Mouse (Mus musculus) liver, embryonic 16.5 days (tissue): ENCODE results near the gene Cenpb. TPM values are rescaled to one million over a fixed set of nuclear protein-coding genes. Genes with fewer than 3 reads are reported as not detected.
A peak's percentile ranks its signal among the peaks of the same experiment; 100 is the strongest.
"Not testable (repeated sequence)": the region's sequence is repeated elsewhere in the genome, so short reads cannot be mapped to it uniquely, and the experiment has no call there.

Experiments used
- ATAC-seq: fragments of 200-750 bp; cut with Nextera tagmentation; 2 replicates; pipeline ENCODE4 v1.8.0; 2017; ENCODE audit warnings: low read depth, mild to moderate bottlenecking, moderate number of reproducible peaks, moderate library complexity
- H3K27ac ChIP-seq: fragments of 300-500 bp; sonication (generic); 2 replicates; pipeline ENCODE4 v1.5.1; 2014; ENCODE audit warnings: mild to moderate bottlenecking, low read length
- H3K27me3 ChIP-seq: fragments of 300-500 bp; sonication (generic); 2 replicates; pipeline ENCODE4 v1.6.1; 2014; ENCODE audit warnings: low read depth, low read length, mixed read lengths; ENCODE audit not compliant: control insufficient read depth, insufficient read depth
- H3K36me3 ChIP-seq: fragments of 300-500 bp; sonication (generic); 2 replicates; pipeline ENCODE4 v1.6.1; 2014; ENCODE audit warnings: mild to moderate bottlenecking; ENCODE audit not compliant: control insufficient read depth, insufficient read depth
- H3K4me1 ChIP-seq: fragments of 300-500 bp; sonication (generic); 2 replicates; pipeline ENCODE4 v1.6.1; 2014; ENCODE audit warnings: low read depth, low read length, mixed read lengths; ENCODE audit not compliant: control insufficient read depth
- H3K4me2 ChIP-seq: fragments of 300-500 bp; sonication (generic); 2 replicates; pipeline ENCODE4 v1.6.1; 2014; ENCODE audit warnings: low read depth, low read length, mixed read lengths
- H3K4me3 ChIP-seq: fragments of 300-500 bp; sonication (generic); 2 replicates; pipeline ENCODE4 v1.5.1; 2014; ENCODE audit warnings: low read depth, mild to moderate bottlenecking, low read length
- H3K9ac ChIP-seq: fragments of 300-500 bp; sonication (generic); 2 replicates; pipeline ENCODE4 v1.6.1; 2014; ENCODE audit warnings: low read depth, low read length
- H3K9me3 ChIP-seq: fragments of 300-500 bp; sonication (generic); replicated peaks from 2 replicates; pipeline ENCODE4 v1.6.1; 2016; ENCODE audit warnings: low read length; ENCODE audit not compliant: control insufficient read depth
- WGBS: fragments of 180-500 bp; shearing (Covaris S2); extraction: QIAGEN DNeasy Blood & Tissue Kit; methylation state at CpG from one replicate; pipeline ENCODE4 v1.1.7; 2014; ENCODE audit not compliant: insufficient replicate concordance; 5-methylcytosine and 5-hydroxymethylcytosine counted together
- polyA plus RNA-seq: library from polyadenylated mRNA; unstranded; fragments of >200 nt; fragmentation: Nextera tagmentation; extraction: Ambion mirVana; gene quantifications from 2 replicates; pipeline ENCODE4 v1.2.1, GENCODE M21; 2015

Cenpb gene
- 3.0 and 3.2 TPM in 2 replicates for polyA plus RNA-seq

DNA sequence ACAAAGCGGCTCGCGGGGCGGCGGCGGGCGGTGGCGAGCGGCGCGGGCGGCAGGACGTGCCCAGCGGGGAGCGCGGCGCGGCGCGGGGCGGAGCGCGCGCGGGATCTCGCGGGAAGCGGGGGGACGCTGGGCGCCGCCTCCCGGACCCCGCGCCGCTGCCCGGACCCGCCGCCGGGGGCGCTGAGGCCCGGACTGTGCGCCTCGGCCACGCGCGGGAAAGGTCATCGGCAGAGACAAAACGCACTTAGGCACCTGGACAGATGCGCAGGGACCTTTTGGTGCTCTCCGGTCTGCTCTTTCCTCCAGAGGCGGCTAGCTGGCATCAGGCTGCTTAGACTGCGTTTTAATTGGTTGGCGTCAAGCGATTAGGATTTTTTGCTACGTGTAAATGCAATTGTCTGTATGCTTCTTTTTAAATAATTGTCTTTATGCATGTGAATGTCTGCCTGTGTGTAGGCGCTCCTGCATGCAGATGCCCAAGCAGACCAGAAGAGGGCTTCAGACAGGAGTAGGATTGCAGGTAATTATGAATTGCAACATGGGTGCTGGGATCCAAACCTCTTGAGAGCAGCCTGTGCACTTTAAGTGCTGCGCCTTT, at the start of gene Cenpb:
Cenpb (minus strand) TSS at position 78 of the 598 bp plus-strand sequence.
- ATAC-seq = peak; percentile 86
- H3K36me3 ChIP-seq = peaks cover 3% of the 10 kb centered on the region
- no peaks in the 10 kb centered on the region for H3K9me3 ChIP-seq
- WGBS = 2% methylated on average over 54 of the region's 57 CpGs
- H3K27ac ChIP-seq = peak within 1 kb of the TSS; percentile 90
- H3K9ac ChIP-seq = peak within 1 kb of the TSS; percentile 89
- peak within 1 kb of the TSS; percentile 92 for H3K4me2 ChIP-seq
- no peaks in the 10 kb centered on the region for H3K27me3 ChIP-seq
- peaks cover 32% of the 10 kb centered on the region for H3K4me1 ChIP-seq
- peak within 1 kb of the TSS; percentile 83 for H3K4me3 ChIP-seq

DNA sequence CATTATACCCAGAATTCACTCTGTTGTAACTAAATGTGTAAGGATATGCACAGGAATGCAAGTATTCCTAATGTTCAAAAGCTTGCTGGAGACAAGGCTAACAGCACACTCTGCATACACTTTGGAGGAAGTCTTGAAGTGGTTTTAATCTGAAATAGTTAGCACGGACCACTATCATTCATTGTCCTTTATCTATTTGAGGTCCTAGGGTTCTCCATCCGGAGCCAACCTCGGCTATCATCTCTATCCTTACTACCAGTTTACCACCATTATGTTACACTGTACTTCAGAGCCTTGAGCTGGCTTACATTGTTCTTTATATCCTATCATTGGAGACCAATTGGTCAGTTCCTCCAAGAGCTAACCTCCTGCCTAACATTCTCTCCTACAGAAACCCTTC, 47.4 kb upstream of the Cenpb start:
- Histone ChIP-seq H3K9me3 (no peaks in the 10 kb centered on the region), H3K27ac (no peak overlapping the region), H3K9ac (no peak overlapping the region), H3K36me3 (no peaks in the 10 kb centered on the region), H3K4me3 (no peak overlapping the region), H3K4me1 (peaks cover 35% of the 10 kb centered on the region), H3K27me3 (no peaks in the 10 kb centered on the region), H3K4me2 (no peak overlapping the region)
- ATAC-seq = no peak
- 49% methylated on average over 3 of the region's 3 CpGs for WGBS

DNA sequence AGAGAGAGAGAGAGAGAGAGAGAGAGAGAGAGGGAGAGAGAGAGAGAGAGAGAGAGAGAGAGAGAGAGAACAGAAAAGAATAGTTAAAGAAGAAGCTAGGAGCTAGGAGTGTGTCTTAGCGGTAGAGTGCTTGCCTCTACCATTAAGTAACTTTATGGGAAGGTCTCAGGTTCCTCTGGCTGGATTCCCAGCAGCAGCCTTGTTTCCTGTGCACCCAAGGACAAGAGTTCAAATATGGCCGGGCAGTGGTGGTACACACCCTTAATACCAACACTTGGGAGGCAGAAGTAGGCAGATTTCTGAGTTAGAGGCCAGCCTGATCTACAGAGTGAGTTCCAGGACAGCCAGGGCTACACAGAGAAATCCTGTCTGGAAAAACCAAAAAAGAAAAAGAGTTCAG, 46.8 kb upstream of the Cenpb start:
- not testable (repeated sequence) for H3K4me3 ChIP-seq, ATAC-seq, H3K27me3 ChIP-seq, H3K27ac ChIP-seq, H3K4me2 ChIP-seq, H3K36me3 ChIP-seq, H3K9me3 ChIP-seq, H3K9ac ChIP-seq
- H3K4me1 ChIP-seq = peaks cover 37% of the 10 kb centered on the region
- WGBS = 60% methylated on average over 2 of the region's 2 CpGs

DNA sequence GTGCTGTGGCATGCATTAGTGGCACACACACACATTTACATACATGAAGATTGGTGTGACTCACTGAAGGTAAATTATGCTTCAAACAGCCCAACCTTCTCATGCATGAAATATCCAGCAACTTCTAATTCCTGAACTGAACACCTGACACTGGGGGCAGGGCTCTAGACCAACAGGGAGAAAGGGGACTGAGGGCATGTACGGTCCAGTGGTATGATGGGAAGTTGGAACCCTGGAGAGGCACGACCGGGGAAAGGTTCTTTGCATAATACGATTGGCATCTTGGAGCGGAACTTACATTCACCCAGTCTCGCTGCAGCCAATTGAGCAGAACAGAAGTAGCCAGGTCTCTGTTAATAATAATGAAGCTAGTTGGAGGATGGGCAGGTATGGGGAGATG, 45.3 kb upstream of the Cenpb start:
- Histone ChIP-seq H3K4me2 (no peak overlapping the region), H3K4me1 (peaks cover 39% of the 10 kb centered on the region), H3K9me3 (no peaks in the 10 kb centered on the region), H3K4me3 (no peak overlapping the region), H3K36me3 (no peaks in the 10 kb centered on the region), H3K27ac (peak overlapping the region; percentile 43; the same call in 1 of the 2 replicates), H3K27me3 (no peaks in the 10 kb centered on the region), H3K9ac (no peak overlapping the region)
- WGBS = 90% methylated on average over 6 of the region's 6 CpGs
- ATAC-seq = no peak

DNA sequence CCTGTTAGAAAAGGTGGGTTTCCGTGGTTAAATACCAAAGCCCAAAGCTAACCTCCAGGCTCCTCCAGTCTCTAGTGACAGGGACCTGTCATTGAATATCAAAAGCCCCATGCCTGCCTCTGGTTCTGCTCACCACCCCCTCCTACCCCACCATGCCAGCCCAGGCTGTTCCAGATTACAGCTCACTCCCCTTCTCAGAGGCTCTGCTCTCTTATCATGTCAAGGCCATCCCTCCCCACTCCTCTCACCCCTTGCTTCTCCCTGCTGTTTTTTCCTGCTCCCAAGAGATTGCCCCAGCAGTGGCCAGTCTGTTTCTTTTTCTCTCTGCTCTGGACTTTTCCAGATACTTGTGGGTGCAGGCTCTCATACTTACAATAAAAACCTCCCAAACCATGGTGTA, 43.7 kb upstream of the Cenpb start:
- 35% methylated on average over 1 of the region's 1 CpGs for WGBS

DNA sequence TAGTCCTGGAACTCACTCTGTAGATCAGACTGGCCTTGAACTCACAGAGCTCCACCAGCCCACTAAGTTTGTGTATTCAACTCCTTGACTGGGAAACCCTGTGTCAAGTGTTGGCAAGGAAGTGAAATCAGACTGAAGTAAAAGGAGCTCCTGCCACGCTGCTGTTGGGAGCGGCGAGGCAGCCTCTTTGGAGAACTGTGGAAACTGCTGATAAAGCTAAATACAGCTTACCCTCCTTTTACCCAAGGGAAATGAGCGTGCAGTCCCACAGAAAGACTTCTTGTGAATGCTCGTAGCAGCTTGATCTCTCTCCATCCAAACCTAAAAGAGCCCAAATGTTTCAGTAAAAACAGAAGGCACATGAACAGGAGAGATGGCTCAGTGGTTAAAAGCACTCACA, 42.7 kb upstream of the Cenpb start:
- Histone ChIP-seq H3K4me2 (peak overlapping the region; percentile 47), H3K4me1 (peaks cover 39% of the 10 kb centered on the region), H3K36me3 (no peaks in the 10 kb centered on the region), H3K27ac (peak overlapping the region; percentile 96), H3K9ac (peak overlapping the region; percentile 54), H3K27me3 (no peaks in the 10 kb centered on the region), H3K9me3 (no peaks in the 10 kb centered on the region), H3K4me3 (no peak overlapping the region)
- ATAC-seq = peak; percentile 39
- 12% methylated on average over 5 of the region's 5 CpGs for WGBS

More for the DNA sequence above, 43.7 kb upstream of the Cenpb start:
- H3K36me3 ChIP-seq = no peaks in the 10 kb centered on the region
- H3K4me2 ChIP-seq = peak overlapping the region; percentile 47
- H3K27me3 ChIP-seq = no peaks in the 10 kb centered on the region
- peak overlapping the region; percentile 96 for H3K27ac ChIP-seq
- H3K9ac ChIP-seq = peak overlapping the region; percentile 54
- peaks cover 39% of the 10 kb centered on the region for H3K4me1 ChIP-seq
- H3K4me3 ChIP-seq = no peak overlapping the region
- no peaks in the 10 kb centered on the region for H3K9me3 ChIP-seq
- ATAC-seq = peak; percentile 99

DNA sequence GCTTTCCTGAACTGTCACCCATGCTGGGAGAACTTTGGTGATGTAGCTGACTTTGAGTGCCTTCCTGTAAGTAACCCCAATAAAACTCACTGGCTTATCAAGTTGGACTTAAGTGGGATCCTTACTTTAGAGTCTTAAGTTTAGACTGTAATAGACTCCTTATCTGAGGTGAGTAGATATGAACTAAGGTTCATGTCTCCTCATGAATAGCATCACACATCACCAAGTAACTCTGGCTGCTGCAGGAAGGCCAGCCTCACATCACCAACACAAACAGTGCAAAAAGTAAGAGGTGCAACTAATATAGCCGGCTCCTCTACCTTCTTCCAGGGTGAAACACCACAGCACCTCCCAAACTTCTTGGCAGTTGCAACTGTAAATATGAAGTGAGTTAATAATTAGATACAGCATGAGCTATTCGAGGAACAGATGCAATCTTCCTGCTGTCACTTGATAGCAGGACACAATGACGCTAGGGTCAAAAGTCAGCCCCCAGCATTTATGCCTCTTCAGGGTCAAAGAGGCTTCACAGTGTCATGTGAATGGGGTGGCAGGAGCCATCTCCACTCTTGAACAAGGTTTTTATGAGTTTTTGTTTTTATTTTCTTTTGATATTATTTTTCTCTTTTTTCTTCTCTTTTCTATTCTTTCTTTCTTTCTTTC, 42.1 kb upstream of the Cenpb start:
- Histone ChIP-seq H3K4me3 (no peak overlapping the region), H3K9ac (peak overlapping the region; percentile 54; the same call in 1 of the 2 replicates), H3K9me3 (no peaks in the 10 kb centered on the region), H3K4me2 (no peak overlapping the region), H3K4me1 (peaks cover 39% of the 10 kb centered on the region), H3K27me3 (no peaks in the 10 kb centered on the region), H3K27ac (peak overlapping the region; percentile 96), H3K36me3 (no peaks in the 10 kb centered on the region)
- no peak for ATAC-seq
- 26% methylated on average over 3 of the region's 3 CpGs for WGBS

DNA sequence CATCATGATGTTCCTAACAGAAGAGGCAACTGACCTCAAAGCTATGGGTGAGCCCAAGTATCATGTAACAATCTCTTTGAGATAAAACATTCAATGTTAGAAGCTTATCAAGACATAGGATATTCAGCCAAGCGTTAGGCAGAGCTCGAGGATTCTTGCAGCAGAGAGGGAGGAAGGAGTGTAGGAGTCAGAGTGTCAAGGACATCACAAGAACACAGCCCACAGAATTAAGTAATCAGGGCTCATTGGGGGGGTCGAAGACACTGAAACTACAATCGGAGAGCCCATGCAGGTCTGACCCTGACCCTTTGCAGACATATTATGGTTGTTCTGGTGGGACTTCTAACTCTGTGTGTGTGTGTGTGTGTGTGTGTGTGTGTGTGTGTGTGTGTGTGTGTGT, 40.2 kb upstream of the Cenpb start:
- Histone ChIP-seq H3K9ac (no peak overlapping the region), H3K4me1 (peaks cover 42% of the 10 kb centered on the region), H3K4me2 (no peak overlapping the region), H3K4me3 (no peak overlapping the region), H3K9me3 (no peaks in the 10 kb centered on the region), H3K36me3 (no peaks in the 10 kb centered on the region), H3K27me3 (no peaks in the 10 kb centered on the region), H3K27ac (no peak overlapping the region)
- 49% methylated on average over 4 of the region's 4 CpGs for WGBS
- ATAC-seq = no peak
